Mouse (Mus musculus) intestine, postnatal 0 days (tissue): ENCODE data around the gene Olfr1315-ps1. TPM values are rescaled to one million over a fixed set of nuclear protein-coding genes. Genes with fewer than 3 reads are reported as not detected.

Experiments
- ATAC-seq: fragments of 200-750 bp; cut with Nextera tagmentation; 2 replicates; pipeline ENCODE4 v1.8.0; 2017; ENCODE audit warnings: mild to moderate bottlenecking, moderate TSS enrichment, moderate library complexity
- H3K27ac ChIP-seq: fragments of 300-500 bp; sonication (generic); 2 replicates; pipeline ENCODE4 v1.5.1; 2014; ENCODE audit warnings: mild to moderate bottlenecking, low read depth, low read length, moderate library complexity
- H3K27me3 ChIP-seq: fragments of 300-500 bp; sonication (generic); replicated peaks from 2 replicates; pipeline ENCODE4 v1.6.1; 2014; ENCODE audit warnings: low read length, mixed read lengths; ENCODE audit not compliant: control insufficient read depth, insufficient read depth
- H3K36me3 ChIP-seq: fragments of 300-500 bp; sonication (generic); 2 replicates; pipeline ENCODE4 v1.6.1; 2014; ENCODE audit warnings: mild to moderate bottlenecking, moderate library complexity; ENCODE audit not compliant: control insufficient read depth, insufficient read depth
- H3K4me1 ChIP-seq: fragments of 300-500 bp; sonication (generic); replicated peaks from 2 replicates; pipeline ENCODE4 v1.6.1; 2014; ENCODE audit warnings: antibody characterized with exemption, low read length, mixed read lengths; ENCODE audit not compliant: control insufficient read depth, insufficient read depth
- H3K4me2 ChIP-seq: fragments of 300-500 bp; sonication (generic); replicated peaks from 2 replicates; pipeline ENCODE4 v1.6.1; 2014; ENCODE audit warnings: low read depth, mild to moderate bottlenecking, moderate library complexity
- H3K4me3 ChIP-seq: fragments of 300-500 bp; sonication (generic); 2 replicates; pipeline ENCODE4 v1.5.1; 2014; ENCODE audit warnings: low read depth, low read length
- H3K9ac ChIP-seq: fragments of 300-500 bp; sonication (generic); 2 replicates; pipeline ENCODE4 v1.6.1; 2014; ENCODE audit warnings: mild to moderate bottlenecking, low read depth, low read length
- H3K9me3 ChIP-seq: fragments of 300-500 bp; sonication (generic); 2 replicates; pipeline ENCODE4 v1.6.1; 2016; ENCODE audit warnings: mixed run types; ENCODE audit not compliant: control insufficient read depth
- CTCF ChIP-seq: sonication (generic); IDR thresholded peaks from 2 replicates; pipeline ENCODE4 v1.5.1; 2016; ENCODE audit warnings: low read depth, mild to moderate bottlenecking, control low read depth, antibody characterized with exemption, moderate library complexity
- WGBS: fragments of 180-500 bp; shearing (Covaris S2); extraction: QIAGEN DNeasy Blood & Tissue Kit; methylation state at CpG from one replicate; pipeline ENCODE4 v1.1.7; 2014; 5-methylcytosine and 5-hydroxymethylcytosine counted together
- polyA plus RNA-seq: library from polyadenylated mRNA; unstranded; fragments of >200 nt; fragmentation: Nextera tagmentation; extraction: Ambion mirVana; gene quantifications from 2 replicates; pipeline ENCODE4 v1.2.1, GENCODE M21; 2015

The Olfr1315-ps1 gene
- polyA plus RNA-seq = not detected in 2 replicates

DNA sequence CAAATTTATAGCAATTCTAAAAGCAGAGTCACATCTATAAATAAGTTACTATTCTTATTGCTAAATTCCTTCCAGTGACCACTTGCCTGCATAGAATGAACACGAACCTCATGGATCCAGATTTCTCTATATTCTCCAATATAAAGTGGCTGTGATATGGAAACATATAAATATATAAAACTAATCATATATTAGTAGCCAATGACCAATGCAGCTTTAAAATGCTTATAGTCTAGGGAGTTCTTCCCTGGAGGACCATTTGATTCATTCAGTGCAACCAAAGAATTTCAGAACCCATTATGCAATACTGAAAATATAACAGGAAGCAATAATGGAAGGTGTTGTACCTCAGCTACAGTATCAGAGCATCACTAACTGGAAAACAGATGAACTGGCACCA is at the start of gene Olfr1315-ps1:
Gene Olfr1315-ps1 (minus strand): TSS at position 101 of the 400 bp plus-strand sequence.
- H3K27ac ChIP-seq = no peak within 1 kb of the TSS
- 69% methylated on average over 1 of the region's 1 CpGs for WGBS

DNA sequence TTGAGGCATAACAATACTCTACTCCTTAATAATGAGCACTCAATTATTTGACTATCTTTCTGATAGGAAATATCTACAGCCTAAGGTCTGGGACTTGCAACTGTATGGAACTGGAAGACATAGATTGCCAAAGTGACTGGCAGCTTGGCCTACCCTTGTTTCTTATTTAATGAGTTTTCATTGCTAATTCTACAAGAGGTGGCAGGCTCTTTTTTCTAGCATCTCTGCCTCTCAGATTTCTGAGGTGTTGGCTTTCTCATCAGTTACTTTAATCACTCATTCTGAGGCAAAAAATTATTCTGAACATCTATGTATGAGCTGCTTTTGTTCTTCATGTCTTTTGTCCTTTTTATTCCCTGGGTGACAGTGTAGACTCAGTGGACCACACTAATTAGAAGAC is 38.7 kb upstream of the Olfr1315-ps1 start, which contains the start of gene Olfr1318:
Gene Olfr1318 (plus strand): TSS at position 301 of the 400 bp plus-strand sequence.
- no peak within 1 kb of the TSS for H3K4me2 ChIP-seq
- no peaks in the 10 kb centered on the region for H3K4me1 ChIP-seq
- no peak within 1 kb of the TSS for H3K9ac ChIP-seq
- no peaks in the 10 kb centered on the region for H3K9me3 ChIP-seq
- no peaks in the 10 kb centered on the region for H3K36me3 ChIP-seq
- H3K27ac ChIP-seq = no peak within 1 kb of the TSS
- no peak within 1 kb of the TSS for H3K4me3 ChIP-seq
- no peaks in the 10 kb centered on the region for H3K27me3 ChIP-seq
- no peak for ATAC-seq
- no peak for TF ChIP-seq CTCF

More for the DNA sequence above, at the start of gene Olfr1315-ps1:
- no peaks in the 10 kb centered on the region for H3K36me3 ChIP-seq
- H3K27me3 ChIP-seq = no peaks in the 10 kb centered on the region
- TF ChIP-seq CTCF = no peak
- ATAC-seq = no peak
- no peaks in the 10 kb centered on the region for H3K9me3 ChIP-seq
- H3K4me2 ChIP-seq = no peak within 1 kb of the TSS
- H3K4me1 ChIP-seq = no peaks in the 10 kb centered on the region
- H3K9ac ChIP-seq = no peak within 1 kb of the TSS
- no peak within 1 kb of the TSS for H3K4me3 ChIP-seq

GRCm38 (mm10) chr2:112140029-112140428 is 24.8 kb upstream of the Olfr1315-ps1 start, which contains the start of gene Olfr1317:
TSS of gene Olfr1317 (plus strand) at chr2:112140329.
- 61% methylated on average over 2 of the region's 2 CpGs for WGBS
- Histone ChIP-seq H3K9ac (no peak within 1 kb of the TSS), H3K4me3 (no peak within 1 kb of the TSS), H3K4me1 (no peaks in the 10 kb centered on the region), H3K27ac (no peak within 1 kb of the TSS), H3K27me3 (no peaks in the 10 kb centered on the region), H3K4me2 (no peak within 1 kb of the TSS), H3K9me3 (no peaks in the 10 kb centered on the region), H3K36me3 (no peaks in the 10 kb centered on the region)
- ATAC-seq = no peak
- no peak for TF ChIP-seq CTCF

DNA sequence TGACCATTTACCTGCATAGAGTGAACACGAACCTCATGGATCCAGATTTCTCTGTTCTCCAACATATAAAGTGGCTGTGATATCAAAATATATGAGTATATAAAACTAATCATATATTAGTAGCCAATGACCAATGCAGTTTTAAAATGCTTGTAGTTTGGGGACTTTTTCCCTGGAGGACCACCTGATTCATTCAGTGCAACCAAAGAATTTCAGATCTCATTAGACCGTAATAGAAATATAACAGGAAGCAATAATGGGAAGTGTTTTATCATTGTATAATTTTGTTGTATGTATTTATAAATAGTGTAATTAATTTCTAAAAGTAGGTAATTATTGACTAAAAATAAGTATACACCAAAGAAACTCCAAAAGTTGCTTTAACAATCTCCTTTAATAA is 19.6 kb upstream of the Olfr1315-ps1 start, which contains the start of gene Olfr1316:
Gene Olfr1316 (minus strand): TSS at position 101 of the 400 bp plus-strand sequence.
- H3K4me1 ChIP-seq = no peaks in the 10 kb centered on the region
- H3K9me3 ChIP-seq = no peaks in the 10 kb centered on the region
- ATAC-seq = no peak
- H3K27me3 ChIP-seq = no peaks in the 10 kb centered on the region
- H3K36me3 ChIP-seq = no peaks in the 10 kb centered on the region
- H3K27ac ChIP-seq = no peak within 1 kb of the TSS
- 81% methylated on average over 2 of the region's 2 CpGs for WGBS
- no peak within 1 kb of the TSS for H3K9ac ChIP-seq
- H3K4me3 ChIP-seq = no peak within 1 kb of the TSS
- H3K4me2 ChIP-seq = no peak within 1 kb of the TSS
- TF ChIP-seq CTCF = no peak

DNA sequence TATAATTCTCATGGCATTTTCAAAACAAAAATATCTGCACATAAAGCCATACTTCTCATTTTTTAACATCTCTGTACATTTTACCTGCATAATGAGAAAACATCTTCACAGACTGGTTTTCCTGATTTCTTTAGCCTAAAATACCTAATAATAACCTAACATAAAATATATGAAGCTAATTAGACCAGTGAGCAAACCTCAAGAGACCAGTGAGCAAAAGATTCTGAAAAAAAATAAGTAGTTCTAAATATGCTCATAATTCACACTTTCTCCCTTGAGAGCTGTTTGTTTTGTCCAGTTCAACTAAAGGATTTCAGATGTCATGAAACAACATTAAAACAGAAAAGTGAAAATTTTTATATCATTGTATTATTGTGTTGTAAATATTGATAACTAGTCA is 18.6 kb downstream of the Olfr1315-ps1 start, which contains the start of gene Olfr1314:
Gene Olfr1314 (minus strand): TSS at position 101 of the 400 bp plus-strand sequence.
- Histone ChIP-seq H3K4me3 (no peak within 1 kb of the TSS), H3K9ac (no peak within 1 kb of the TSS), H3K4me1 (no peaks in the 10 kb centered on the region), H3K27me3 (no peaks in the 10 kb centered on the region), H3K9me3 (no peaks in the 10 kb centered on the region), H3K4me2 (no peak within 1 kb of the TSS), H3K27ac (no peak within 1 kb of the TSS), H3K36me3 (no peaks in the 10 kb centered on the region)
- TF ChIP-seq CTCF = no peak
- ATAC-seq = no peak

- TF ChIP-seq CTCF = no peak
- H3K27me3 ChIP-seq = no peaks in the 10 kb centered on the region
- H3K4me3 ChIP-seq = no peak within 1 kb of the TSS
- ATAC-seq = no peak
- H3K9ac ChIP-seq = no peak within 1 kb of the TSS
- H3K9me3 ChIP-seq = no peaks in the 10 kb centered on the region
- no peak within 1 kb of the TSS for H3K4me2 ChIP-seq
- no peaks in the 10 kb centered on the region for H3K36me3 ChIP-seq
- no peak within 1 kb of the TSS for H3K27ac ChIP-seq
- H3K4me1 ChIP-seq = no peaks in the 10 kb centered on the region
Measured at GRCm38 (mm10) chr2:112077743-112078142, 37.5 kb downstream of the Olfr1315-ps1 start, which contains the start of gene Olfr1313. TSS of gene Olfr1313 (minus strand) at chr2:112077843.

Other genes with a start within 250 kb of the Olfr1315-ps1 start
- not detected in 2 replicates for gene Olfr1305, start 238.3 kb downstream of the Olfr1315-ps1 start, polyA plus RNA-seq
- gene Olfr1306, start 199.2 kb downstream of the Olfr1315-ps1 start, polyA plus RNA-seq = not detected in 2 replicates
- not detected in 2 replicates for gene Olfr1307, start 166.0 kb downstream of the Olfr1315-ps1 start, polyA plus RNA-seq
- gene Olfr1308, start 150.5 kb downstream of the Olfr1315-ps1 start, polyA plus RNA-seq = not detected in 2 replicates
- gene Olfr1309, start 125.2 kb downstream of the Olfr1315-ps1 start, polyA plus RNA-seq = not detected in 2 replicates
- gene Olfr1310, start 102.7 kb downstream of the Olfr1315-ps1 start, polyA plus RNA-seq = not detected in 2 replicates
- gene Olfr1311, start 91.0 kb downstream of the Olfr1315-ps1 start, polyA plus RNA-seq = not detected in 2 replicates
- not detected in 2 replicates for gene Olfr1312, start 65.2 kb downstream of the Olfr1315-ps1 start, polyA plus RNA-seq
- gene Olfr1313, start 37.6 kb downstream of the Olfr1315-ps1 start, polyA plus RNA-seq = not detected in 2 replicates
- not detected in 2 replicates for gene Olfr1314, start 18.7 kb downstream of the Olfr1315-ps1 start, polyA plus RNA-seq
- not detected in 2 replicates for gene Olfr1316, start 19.5 kb upstream of the Olfr1315-ps1 start, polyA plus RNA-seq
- gene Olfr1317, start 24.9 kb upstream of the Olfr1315-ps1 start, polyA plus RNA-seq = not detected in 2 replicates
- gene Olfr1318, start 38.8 kb upstream of the Olfr1315-ps1 start, polyA plus RNA-seq = not detected in 2 replicates
- gene Lpcat4, start 124.0 kb upstream of the Olfr1315-ps1 start, polyA plus RNA-seq = 8.4 TPM in 2 replicates
- gene Nutm1, start 143.9 kb upstream of the Olfr1315-ps1 start, polyA plus RNA-seq = 0.03 TPM in 1 of 2 replicates, not detected in the other
- gene Nop10, start 146.5 kb upstream of the Olfr1315-ps1 start, polyA plus RNA-seq = 114 and 120 TPM in 2 replicates
- 6.9 and 8.0 TPM in 2 replicates for gene Slc12a6, start 150.4 kb upstream of the Olfr1315-ps1 start, polyA plus RNA-seq
- gene Gm21985, start 150.9 kb upstream of the Olfr1315-ps1 start, polyA plus RNA-seq = not detected in 2 replicates